Mouse (Mus musculus): ENCODE measurements around the gene Pfkfb4. TPM values are rescaled to one million over a fixed set of nuclear protein-coding genes. Genes with fewer than 3 reads are reported as not detected.

Pfkfb4 gene
- polyA plus RNA-seq, 1 experiment = 48.3 TPM

DNA sequence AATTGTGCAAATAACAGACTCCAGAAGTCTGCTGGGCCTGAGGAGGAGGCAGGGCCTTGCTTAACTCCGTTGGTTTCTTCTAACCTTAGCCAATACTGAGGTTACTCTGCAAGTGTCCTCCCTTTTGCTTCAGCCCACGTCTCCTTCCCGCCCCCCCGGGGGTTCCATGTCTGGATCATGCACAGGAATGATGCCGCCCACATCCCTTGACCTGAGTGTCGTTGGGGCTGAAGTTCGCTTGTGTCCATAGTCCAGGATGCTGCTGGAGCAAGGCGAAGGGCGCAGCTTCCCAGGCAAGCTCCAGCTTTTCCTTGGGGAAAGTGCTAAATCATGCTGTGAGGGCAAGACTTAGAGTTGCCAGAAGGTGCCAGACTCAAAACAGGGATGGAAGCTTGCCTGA is 4.8 kb downstream of the Pfkfb4 start:
- no peak for DNase-seq (ENCODE audit: low read depth)

DNA sequence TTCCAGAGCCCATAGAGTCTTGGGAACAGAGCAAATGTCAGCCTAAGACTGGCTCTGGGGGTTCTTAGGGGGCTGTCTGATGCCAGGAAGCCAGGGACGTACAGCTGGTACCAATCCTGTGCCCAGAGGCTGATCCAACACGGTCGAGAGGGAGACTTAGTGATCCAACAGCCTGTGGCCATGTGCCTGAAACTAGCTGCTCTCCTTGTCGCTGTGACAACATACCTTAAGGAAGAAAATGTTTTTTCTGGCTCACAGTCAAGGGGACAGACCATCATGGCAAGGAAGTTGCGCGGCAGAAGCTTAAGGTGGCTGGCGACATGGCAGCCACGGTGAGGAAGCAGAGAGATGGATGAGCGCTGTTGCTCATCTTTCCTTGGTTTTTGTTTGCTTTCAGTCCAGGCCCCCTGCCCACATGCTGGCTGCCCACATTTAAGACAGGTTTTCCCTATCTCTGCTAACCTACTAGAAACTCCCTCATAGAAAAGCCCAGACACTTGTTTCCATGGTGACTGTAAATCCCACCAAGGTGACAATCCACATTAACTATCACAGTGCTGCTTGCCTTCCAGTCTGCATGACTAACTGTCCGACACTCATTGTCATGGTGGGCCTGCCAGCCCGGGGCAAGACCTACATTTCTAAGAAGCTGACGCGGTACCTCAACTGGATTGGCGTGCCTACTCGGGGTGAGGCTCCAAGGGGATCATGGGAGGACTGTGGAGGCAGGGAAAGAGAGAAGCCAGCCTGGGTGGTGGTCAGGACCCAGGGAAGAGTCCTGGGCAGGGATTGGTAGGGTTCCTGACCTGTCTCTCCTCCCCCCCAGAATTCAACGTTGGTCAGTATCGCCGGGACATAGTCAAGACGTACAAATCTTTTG is 6.9 kb downstream of the Pfkfb4 start:
- DNase-seq (ENCODE audit: low read depth) = no peak

DNA sequence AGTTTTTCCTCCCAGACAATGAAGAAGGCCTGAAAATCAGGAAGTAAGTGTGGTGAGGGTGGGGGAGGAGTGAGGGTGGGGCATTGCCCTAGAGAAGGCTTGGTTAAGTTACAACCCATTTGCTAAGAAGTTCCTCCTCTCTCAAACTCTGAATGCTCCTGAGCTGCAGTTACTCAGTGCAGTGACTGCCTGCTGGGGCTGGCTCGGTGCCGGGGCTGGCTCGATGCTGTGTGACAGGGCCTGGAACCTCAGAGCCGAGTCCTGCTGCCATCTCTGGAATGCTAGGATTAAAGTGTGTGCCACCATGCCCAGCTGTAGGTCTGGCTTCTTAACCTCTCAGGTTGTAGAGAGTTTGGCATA is 7.6 kb downstream of the Pfkfb4 start:
- no peak for DNase-seq (ENCODE audit: low read depth)

DNA sequence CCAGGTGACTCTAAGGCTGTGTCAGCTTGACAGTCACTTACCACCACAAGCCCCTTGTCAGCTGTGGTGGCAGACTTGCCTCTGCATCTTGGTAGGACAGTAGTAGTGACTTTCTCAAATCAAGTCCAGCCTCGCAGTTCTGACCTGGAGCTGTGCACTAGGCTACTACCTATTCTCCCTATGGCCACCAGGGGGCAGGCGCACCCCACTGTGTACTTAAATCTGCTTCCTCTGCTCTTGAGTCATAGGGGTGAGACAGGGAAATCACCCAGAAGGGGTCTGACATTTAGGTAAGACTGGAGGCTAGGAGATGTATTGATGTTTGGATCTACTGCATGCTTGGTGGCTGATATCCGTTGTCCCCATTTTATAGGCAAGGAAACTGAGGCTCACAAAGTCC is 9.1 kb downstream of the Pfkfb4 start:
- no peak for DNase-seq (ENCODE audit: low read depth)

DNA sequence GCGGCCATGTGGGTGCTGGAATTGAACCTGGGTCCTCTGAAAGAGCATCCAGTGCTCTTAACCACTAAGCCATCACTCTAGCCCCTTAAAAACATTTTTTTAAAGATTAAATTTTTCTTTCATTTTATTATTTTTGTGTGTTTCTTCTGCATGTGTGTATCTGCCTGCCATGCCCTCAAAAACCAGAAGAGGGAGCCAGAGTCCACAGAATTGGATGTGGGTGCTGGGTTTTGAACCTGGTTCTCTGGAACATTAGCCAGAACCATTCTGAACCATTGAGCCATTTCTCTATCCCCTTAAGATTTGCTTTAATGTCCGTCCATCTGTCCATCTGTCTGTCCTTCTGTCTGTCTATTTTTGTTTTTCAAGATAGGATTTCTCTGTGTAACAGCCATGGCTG is 11.6 kb downstream of the Pfkfb4 start:
- DNase-seq (ENCODE audit: low read depth) = no peak

DNA sequence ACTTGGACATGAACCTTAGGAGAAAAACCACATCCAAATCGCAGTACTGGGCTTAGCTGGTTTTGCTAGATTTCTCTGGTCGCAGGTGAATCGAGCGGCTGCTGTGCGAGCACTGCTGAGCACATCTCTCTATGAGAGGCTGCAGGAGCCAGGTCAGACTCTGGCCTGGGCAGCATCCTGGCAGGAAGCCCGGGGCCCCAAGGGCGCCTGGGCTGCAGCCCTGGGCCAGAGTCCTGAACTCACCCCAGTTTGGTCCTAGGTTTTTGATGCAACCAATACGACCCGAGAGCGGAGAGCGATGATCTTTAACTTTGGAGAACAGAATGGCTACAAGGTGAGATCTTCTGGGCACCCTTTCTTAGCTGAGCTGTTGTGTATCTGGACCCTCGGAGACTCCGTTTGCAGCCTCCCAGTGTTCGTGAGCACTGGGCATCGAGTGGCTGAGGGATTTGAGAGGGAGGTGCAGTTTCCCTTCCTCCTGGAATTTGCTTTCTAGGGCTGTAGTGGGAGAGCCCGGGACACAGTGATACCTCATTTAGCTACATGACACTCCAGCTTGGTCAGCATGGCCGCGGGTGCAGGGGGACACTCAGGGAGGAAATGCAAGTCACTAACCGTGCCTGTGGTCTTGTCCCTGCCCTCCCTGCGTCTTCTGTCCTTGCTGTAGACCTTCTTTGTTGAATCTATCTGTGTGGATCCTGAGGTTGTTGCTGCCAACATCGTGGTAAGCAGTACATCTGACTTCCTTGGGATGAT is 15.6 kb downstream of the Pfkfb4 start:
- no peak for DNase-seq (ENCODE audit: low read depth)

DNA sequence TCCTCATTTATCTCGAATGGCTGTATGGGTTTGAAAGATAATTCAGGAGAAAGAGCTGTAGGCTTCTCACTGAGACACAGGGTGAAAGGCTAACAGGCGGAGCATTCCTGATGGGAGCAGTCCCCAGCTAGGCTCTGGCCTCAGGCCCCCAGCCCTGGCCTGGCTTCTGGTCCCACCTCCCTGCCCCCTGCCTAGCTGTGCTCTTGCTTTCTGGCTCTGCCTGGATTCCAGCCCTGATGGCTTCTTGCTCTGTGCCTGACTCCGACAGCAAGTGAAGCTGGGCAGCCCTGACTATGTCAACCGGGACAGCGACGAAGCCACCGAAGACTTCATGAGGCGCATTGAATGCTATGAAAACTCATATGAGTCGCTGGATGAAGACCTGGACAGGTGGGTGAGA is 16.5 kb downstream of the Pfkfb4 start:
- DNase-seq (ENCODE audit: low read depth) = no peak

DNA sequence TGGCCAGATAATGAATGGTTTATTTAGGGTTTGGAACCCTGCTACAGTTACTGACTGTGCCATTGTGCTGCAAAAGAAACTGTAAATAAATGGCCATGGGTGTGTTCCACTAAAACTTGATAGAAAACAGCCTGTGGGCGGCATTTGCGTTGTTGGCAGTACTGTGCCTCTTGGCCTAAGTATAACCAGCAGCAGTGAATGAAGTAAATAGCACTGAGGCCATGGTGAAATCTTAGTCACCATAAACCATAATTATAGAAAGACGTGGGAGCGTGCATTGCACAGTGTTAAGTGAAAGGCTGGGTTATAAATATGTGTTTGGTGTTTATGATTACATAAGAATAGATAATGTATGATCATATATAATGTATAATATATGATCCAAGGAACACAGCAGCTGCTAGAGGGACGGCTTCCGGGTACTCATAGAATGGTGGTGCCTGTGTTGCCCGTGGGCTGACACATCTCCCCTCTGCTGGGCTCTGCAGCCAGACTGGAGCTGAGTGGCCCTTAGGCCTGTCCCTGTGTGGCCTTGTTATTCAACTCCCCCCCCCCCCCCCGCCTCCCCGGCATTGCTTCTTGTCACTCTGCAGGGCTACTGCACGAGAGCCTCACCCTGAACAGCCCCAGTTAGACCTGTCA is 17.5 kb downstream of the Pfkfb4 start:
- no peak for DNase-seq (ENCODE audit: low read depth)

DNA sequence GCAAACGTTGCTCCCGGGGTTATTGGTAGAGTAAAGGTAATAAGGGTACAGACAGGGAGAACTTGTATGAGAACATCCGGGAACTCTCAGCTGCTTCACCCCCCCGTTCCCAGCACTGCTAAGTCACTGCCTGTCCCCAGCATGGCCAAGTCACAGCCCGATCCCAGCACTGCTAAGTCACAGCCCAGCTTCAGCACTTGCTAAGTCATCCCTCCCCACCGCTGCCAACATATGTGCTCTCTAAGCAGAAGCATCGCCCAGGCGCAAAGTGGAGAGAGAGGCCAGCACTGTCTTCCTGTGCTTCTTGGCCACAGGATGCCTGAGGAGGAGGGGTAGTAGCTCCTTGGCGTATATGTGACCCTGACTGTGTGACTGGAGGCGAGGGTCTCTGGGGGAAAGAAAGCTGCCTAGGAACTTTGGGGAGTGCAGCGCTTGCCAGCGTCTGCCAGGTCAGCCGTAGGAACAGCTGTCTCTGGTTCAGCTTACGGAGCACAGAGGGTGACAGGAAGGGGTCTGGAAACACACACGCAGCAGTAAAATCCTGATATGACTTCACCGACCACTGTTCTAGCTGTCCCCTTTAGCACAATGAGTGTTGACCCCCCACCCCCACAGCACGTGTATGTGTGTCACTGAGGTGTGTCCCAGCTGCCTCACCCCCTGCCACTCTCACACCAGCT is 18.2 kb downstream of the Pfkfb4 start:
- DNase-seq (ENCODE audit: low read depth) = no peak

DNA sequence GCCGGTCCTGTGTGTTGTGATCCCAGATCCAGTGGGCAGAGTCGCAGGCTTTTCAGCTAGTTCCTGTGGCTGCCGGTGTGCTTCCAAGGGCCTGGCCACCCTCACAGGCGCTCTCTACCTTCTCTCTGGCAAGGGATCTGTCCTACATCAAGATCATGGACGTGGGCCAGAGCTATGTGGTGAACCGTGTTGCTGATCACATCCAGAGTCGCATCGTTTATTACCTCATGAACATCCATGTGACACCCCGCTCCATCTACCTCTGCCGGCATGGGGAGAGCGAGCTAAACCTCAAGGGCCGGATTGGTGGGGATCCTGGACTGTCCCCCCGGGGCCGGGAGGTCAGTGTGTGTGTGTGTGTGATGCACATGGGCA is 18.7 kb downstream of the Pfkfb4 start:
- DNase-seq (ENCODE audit: low read depth) = no peak

DNA sequence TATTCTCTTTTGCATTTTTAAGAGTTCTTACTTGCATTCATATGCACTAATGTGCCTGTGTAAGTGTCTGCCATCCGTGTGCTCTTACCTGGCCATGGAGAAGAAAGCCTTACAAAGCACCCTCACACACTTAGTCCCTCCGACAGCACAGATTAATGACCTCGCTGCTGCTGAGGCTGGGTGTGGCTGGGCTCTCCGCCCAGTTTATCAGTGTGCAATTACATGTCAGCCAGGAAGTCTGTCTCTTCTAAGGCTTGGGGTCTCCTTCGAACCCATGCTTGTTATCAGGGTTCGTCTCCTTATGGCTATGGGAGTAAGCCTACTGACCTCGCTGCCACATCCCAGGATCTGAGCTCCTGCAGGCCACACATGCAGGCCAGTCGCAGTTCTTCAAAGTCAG is 23.8 kb downstream of the Pfkfb4 start:
- DNase-seq (ENCODE audit: low read depth) = no peak

DNA sequence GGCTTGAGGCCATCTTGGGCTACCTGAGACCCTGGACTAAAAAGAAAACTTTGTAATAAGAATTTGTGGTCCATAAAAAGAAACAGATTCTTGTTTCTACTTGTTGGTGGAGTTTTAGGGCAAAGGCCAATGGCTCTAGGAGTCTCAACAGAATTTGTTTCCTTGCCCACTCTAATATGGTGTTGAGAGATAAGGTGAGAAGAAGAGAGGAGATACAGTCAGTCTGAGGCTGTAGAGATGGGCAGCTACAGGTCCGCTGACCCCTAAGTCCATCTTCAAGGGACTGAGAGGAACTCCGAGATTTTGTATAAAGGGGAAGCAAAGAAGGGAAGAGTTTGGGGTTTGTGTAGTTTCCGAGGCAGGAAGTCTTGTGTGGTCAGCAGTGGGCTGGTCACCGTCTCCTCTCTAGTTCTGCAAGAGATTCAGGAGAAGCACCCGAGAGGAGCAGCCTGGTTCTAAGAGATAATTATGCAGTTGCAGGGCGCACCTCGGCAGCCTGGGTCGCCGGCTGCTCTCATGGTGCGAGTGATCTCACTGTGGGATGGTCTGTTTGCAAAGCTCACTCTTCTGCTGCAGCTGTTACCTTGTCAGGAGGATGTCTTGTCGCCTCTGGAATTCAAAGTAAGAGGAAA is 25.5 kb downstream of the Pfkfb4 start:
- no peak for DNase-seq (ENCODE audit: low read depth)

DNA sequence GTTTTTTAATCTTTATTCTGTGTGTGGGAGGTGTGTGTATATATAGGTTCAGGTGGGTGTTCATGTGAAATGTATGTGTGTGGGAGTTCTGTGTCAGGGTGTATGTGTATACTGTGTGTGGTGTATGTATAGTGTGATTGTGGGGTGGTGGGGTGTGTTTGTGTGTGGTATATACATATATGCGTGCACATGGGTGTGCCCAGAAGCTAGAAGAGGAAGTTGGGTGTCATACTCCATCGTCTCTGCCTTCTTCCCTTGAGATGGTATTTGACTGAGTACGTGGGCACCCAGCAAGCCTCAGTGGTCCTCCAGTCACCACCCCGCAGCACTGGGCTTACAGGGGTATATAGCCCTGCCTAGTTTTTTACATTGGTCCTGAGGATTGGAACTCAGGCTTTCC is 29.9 kb downstream of the Pfkfb4 start:
- DNase-seq (ENCODE audit: low read depth) = no peak

DNA sequence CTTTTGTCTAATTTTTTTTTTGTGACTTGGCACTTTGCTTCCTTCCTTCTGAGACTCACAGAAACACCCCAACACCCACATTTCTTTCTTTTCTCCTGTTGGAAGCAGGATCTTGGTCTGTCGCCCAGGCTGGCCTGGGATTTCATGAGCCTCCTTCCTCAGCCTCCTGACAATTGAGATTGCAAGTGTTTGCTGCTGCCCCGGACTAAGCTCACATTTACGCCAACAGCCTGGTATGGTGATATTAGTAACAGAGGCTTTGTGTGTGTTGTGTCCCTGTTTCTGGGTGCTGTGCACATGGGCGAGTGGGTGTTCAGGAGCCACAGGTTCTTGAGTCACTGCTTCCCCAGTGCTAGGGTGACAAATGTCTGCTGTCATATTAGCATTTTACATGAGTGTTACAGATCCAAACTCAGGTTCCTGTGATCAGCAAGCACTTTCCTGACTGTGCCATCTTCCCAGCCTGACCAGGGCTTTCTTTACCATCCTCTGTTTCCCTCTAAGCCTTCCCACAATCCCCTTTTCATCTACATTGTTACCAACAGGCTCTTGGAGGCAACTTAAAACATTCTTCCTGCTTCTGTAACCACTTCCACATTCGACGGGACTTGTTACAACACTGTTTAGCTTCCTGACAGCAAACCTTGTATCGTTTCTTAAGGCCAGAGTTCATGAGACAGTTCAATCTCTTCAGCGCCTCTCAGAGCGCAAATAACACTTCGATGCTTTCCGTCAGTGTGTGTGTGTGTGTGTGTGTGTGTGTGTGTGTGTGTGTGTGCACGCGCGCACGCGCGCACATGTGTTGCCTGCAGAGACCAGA is 31.5 kb downstream of the Pfkfb4 start:
- DNase-seq (ENCODE audit: low read depth) = no peak

DNA sequence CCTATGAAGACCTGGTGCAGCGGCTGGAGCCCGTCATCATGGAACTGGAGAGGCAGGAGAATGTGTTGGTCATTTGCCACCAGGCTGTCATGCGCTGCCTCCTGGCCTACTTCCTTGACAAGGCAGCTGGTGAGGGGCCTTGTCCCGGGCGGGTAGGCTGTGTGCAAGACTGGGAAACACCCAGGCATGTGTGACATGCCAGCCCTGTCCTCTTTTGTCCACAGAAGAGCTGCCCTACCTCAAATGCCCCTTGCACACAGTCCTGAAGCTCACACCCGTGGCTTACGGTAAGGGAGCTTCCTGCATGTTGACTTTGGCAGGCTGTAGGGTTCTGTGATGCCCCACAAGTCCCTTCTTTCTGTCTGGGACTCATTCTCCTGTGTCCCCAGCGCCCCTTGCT is 35.9 kb downstream of the Pfkfb4 start:
- DNase-seq (ENCODE audit: low read depth) = no peak

DNA sequence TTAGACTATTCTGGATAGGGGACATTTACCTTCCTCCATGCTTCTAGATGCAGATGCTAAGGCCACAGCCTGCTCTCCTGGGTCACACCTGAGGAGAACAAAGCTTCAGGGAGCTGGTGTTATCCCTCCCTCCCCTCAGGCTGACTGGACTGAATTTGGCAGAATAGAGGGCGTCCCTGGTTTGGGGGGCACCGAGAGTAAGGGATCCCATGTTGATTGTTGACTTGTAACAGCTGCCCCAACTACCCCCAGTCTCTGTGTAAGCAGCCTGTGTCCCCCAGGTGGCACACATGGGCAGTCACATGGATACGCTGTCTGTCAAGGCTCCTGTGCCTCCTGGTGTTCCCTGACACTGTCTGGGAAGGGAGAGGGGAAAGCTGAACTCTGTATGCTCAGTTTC is 36.8 kb downstream of the Pfkfb4 start:
- no peak for DNase-seq (ENCODE audit: low read depth)

DNA sequence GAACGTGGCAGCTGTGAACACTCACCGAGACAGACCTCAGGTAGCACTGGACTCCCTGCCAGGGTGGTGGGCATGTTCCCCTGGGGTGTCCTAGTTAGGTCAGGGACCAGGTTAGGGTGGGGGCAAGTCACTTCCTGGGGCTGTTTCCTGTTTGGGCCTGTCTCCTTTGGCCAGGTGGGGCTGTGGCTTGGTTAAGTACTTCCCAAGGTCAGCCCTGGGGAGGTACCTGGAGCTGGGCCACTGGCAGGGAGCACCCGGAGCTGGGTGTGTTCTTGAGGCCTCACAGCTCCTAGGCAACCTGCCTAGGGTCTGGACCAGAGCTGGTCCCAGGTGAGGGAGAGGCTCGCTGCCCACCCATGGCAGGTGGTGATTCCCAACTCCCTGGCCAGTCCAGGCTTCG is 37.3 kb downstream of the Pfkfb4 start:
- no peak for DNase-seq (ENCODE audit: low read depth)

DNA sequence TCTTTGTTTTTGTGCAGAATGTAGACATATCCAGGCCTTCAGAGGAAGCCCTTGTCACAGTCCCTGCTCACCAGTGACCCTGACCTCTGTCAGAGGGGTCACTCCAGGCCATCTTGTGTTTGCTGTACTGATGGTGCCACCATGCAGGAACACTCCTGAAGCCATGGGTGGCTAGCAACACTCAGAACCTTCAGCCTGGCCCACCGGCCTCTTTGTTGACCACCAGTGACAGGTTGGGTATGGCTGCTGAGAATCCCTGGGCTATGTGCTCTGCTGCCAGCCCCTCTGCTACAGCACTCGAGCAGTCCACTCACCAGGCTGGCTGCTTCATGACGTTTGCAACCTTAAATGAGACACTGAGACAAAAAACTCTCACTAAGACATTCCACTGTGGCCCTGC is 38.7 kb downstream of the Pfkfb4 start:
- no peak for DNase-seq (ENCODE audit: low read depth)

DNA sequence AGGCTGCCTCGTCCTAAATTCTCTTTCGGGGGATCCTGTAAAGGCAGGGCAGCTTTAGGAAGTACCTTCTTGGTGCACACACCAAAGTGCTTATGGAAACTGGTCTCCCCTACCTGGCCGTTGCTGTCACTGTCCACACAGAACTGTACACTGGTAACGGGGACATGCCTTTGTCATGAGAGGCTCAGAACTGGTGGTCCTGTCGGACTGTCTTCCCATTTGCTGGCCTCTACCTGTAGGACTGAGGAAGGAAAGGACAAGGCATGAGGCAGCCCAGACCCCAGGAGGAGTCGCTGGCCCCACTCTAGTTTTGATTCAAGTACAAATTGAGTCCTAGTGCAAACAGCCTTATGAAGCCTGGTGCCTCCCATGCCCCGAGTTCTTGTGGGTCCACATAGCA is 39.4 kb downstream of the Pfkfb4 start:
- DNase-seq (ENCODE audit: low read depth) = no peak

DNA sequence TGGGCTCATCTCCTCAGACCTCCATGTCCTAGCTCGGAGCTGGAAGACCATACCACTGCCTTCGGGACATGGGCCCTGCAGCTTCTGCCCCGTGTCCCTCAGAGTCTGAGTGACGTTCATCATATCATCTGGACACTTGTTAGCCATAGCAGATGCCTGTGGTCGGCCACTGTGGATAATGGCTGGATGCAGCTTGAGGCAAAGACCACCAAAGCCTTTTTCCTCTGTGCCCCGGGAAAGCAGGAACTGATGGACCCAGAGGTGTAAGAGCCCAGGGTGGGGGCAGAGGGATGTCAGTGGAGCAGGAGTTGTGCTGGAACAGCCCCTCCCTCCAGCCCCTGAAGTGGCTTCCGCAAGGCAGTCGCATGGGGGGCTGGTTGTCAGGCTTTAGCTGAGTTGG is 40.1 kb downstream of the Pfkfb4 start:
- DNase-seq (ENCODE audit: low read depth) = no peak

DNA sequence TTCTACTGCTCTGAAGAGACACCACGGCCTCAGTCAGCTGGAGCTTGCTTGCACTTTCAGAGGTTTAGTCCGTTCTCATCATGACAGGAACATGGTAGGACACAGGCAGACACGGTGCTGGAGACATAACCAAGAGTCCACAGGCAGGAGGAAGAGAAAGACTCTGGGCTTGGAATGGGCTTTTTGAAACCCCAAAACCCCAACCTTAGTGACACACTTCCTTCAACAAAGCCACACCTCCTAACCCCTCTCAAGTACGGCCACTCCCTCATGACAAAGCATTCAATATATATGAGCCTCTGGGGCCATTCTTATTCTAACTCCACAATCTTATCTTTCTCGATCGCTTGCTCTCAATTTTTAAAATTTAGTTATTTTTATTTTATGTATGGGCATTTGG is 40.9 kb downstream of the Pfkfb4 start:
- no peak for DNase-seq (ENCODE audit: low read depth)

Measured in gonadal fat pad, adult 2 months (tissue).